Mouse (Mus musculus) thymus, postnatal 0 days (tissue): Measurements from ENCODE around the gene Vwa3b. TPM values are rescaled to one million over a fixed set of nuclear protein-coding genes. Genes with fewer than 3 reads are reported as not detected.
"Not testable (repeated sequence)": the region's sequence is repeated elsewhere in the genome, so short reads cannot be mapped to it uniquely, and the experiment has no call there.

ENCODE experiments used
- DNase-seq: peaks from one replicate; pipeline ENCODE4 v3.0.0-alpha.2; 2015; ENCODE audit warnings: low spot score
- polyA plus RNA-seq: library from polyadenylated mRNA; unstranded; fragments of >200 nt; fragmentation: Nextera tagmentation; extraction: Ambion mirVana; gene quantifications from 2 replicates; pipeline ENCODE4 v1.2.1, GENCODE M21; 2015

The Vwa3b gene
- 0.13 and 0.59 TPM in 2 replicates for polyA plus RNA-seq

DNA sequence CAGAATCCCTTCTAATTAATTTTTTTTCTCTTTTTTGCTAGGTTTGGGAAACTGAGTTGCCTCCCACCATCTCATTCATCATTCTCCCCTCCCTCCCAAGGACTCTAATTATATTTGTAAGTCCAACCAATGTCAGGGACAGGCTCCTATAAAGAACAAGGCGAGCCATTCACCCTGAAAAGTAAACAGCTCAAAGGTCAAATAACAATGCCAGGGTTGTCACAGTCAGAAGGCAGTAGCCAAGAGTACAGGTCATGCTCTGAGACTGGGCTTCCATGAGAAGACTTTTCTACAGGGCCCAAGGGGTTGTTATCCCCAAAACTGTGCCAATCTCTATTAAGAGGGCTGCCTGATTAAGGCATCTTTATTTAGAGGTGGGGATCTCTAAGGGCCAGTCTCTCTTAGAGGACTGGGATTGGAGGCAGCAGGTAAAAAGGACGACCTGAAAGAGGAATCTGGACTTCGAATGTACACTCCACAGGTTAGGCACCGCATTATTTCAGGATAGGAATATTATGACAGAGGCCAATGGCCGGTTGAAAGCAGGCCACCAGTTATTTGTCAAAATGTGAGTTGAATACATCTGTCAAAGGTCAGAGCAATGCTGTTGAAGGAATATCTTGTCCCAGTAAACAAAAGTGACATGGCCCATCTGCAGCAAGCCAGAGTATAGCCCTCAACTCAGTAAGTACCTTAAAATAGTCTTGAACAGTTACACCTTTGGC, at the start of gene Vwa3b:
Vwa3b (plus strand) TSS at position 635 of the 725 bp plus-strand sequence.
- DNase-seq, result no peak

DNA sequence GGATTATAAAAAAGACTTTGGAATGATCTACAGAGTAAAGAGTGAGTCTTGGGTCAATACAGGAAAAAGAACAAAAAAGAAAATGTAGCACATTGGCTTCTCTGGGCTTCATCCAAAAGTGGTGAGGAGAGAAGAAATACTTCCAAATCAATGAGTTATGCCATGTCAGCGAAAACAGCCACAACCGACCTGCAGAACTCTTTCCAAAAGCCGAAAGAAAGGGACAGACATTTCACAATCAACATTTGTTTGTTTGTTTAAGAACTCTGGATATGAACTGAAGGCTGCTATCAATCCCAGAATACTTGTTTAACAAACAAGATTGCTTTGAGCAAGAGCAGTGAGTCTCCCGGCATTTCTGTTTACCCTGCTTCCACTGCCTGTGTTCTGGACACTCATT, 49.6 kb upstream of the Vwa3b start:
- no peak for DNase-seq

DNA sequence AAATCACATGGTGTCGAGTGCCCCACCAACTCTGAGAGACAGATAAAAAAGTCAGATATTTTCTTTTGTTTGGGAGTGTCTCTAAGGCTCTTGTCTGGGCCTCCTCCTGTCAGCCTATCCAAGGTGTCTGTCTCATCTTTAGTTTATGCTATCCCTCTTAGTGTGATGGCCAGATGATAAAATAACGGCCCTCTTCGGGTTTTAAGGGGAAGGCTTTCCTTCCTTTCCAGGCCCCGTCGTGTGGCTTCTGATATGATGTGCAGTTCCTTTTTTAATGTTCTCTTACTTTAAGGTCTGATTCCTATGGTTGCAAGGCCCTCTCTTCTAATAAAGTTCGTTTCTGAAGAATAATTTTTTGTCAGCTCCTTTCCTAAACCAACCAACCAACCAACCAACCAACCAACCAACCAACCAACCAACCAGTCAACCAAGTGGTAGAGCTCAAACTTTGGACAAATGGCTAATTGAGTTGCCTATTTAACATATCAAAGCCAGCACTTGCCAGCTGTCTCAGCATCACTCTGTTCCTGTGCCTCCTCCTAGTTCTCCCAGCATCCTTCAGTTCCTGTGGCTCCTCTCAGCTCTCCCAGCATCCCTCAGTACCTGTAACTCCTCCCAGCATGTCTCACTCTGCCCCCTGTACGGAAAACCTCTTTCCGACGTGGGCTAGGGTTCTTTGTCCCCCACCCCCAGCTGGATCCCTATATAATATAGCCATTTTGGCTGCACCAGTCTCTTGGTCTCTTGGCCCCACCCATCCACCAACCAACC, 44.0 kb upstream of the Vwa3b start:
- no peak for DNase-seq

- no peak for DNase-seq
Measured at GRCm38 (mm10) chr1:36983754-36984153, 42.6 kb upstream of the Vwa3b start.

DNA sequence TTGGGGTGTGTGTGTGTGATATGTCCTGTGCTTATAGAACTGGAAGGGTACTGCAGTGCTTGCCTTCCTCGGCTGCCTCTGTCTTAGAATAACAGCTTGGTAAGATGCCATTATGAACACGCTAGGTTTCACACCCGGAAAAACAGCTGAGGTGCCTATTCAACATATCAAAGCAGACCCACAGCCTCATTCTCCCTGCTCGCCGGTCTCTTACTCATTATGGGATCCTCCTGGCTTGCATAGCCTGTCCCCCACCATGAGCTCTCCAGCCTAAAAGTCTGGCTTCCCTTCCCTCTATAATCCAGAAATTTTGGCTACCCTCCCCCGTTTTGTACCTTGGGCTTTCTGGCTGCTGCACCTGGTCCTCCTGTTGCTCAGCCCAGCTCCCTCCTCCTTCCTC, 42.0 kb upstream of the Vwa3b start:
- DNase-seq, result no peak

- no peak for DNase-seq
Measured at GRCm38 (mm10) chr1:36985896-36986295, 40.5 kb upstream of the Vwa3b start.

- DNase-seq, result no peak
Measured at GRCm38 (mm10) chr1:36986396-36987160, 39.8 kb upstream of the Vwa3b start.

DNA sequence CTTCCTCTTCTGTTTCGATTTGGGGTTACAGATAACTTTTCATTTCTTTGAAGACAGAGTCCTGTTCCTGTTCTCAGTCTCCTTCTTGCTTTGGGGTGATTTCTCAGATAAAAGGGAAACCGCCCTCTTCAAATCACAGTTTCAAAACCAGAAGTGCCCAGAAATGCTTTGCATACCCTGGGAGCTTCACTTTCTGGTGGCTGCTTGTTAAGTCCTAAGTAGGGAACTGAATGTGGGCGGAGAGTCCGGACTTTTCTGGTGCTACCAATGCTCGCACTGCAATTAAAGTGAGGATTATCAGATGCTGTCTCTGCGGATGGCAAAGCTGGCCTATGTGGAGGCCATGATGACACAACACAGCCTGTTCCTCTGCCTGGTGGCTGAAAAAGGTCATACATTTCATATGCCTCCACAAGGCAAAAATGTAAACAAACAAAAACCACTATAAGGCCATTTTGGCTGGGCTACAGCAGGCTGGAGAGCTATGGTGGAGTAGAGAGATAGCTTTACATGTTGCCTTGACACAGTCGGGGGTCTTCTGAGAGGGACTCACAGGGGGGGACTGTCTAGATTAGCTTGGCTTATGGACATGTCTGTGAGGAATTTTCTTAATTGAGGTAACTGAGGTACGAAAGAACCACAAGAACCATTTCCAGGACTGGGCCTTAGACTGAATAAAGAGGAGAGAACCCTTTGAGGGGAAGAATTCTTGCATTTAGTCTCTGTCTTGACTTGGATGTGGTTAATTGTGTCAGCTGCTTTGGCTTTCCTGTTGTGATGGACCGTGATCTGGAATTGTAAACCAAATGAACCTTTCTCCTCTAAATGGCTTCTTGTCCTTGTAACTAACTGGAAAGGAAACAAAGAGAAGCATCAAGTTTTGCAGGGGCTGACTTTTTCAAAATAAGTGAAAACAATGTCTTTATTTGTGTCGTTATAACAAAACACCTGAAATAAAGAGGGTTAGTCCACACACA, 38.9 kb upstream of the Vwa3b start:
- no peak for DNase-seq

DNA sequence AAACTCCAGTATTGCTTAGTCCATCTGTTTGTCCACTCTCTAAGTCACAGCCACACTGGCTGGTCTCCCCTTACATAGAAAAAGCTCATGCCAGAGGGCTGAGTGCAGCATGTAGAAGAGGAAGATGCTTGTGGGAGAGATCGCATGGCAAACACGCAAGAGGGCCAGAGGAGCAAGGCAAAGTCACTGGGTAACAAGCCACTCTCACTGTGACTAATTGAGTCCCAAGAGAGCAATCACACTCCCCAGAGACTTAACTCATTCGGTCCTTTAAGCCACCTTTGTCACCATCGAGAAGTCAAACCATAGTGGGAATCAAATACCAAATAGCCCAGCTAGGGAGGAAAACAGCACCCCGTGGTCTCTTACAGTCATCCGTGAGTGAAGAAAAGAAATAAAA, 38.2 kb upstream of the Vwa3b start:
- DNase-seq, result no peak

DNA sequence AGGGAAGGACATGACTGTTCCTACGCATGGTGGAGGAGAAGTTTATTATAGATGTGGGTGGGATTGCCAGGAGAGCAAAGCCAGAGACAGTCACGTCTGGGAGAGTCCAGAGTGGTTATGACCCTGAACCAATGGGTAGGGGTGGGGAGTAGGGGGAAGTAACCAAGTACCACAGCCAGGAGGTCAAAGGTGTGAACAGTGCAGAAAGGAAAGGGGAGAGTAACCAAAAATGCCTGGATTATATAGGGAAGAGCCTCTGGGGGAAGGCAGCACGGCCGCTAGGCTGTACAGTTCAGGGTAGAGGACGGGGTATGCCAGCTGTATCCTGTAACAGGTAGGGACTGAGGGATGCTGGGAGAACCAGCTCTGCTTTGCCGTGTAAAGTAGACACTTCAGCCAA, 37.8 kb upstream of the Vwa3b start:
- no peak for DNase-seq

DNA sequence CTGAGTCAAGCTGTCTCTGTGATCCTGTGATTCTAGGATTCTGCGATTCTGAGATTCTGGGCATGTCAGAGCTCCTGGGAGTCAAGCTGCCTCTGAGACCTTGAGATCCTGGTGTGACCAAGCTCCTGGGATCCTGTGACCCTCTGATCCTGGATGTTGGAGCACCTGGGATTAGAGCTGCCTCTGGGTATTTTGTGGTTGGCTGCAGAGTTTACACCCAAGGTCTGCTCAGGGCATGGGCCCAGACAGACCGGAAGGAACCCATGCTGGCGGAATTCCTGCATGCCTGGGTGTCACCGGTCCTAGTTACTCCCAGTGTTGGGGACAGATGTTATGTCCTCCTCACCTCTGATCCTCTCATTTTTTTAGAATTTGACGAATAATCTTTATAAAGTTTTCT, 32.1 kb upstream of the Vwa3b start:
- no peak for DNase-seq

DNA sequence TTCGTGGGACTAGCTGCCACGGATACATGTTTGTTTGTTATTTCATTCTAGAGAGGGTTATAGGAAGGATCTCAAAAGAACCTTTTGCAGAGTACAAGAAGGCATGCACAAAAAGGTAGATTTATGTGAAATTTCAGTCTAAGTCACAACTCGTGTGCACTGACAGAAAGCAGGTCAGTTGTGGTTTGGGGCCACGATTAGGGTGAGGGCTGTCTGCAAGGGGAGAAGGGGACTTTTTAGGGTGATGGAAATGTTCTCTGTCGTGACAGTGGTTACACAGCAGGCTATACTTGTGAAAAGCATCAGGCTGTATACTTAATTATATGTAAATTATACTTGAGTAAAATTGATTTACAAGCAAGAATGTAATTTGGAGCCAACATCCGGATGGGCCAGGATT, 30.6 kb upstream of the Vwa3b start:
- DNase-seq, result peak; percentile 33

DNA sequence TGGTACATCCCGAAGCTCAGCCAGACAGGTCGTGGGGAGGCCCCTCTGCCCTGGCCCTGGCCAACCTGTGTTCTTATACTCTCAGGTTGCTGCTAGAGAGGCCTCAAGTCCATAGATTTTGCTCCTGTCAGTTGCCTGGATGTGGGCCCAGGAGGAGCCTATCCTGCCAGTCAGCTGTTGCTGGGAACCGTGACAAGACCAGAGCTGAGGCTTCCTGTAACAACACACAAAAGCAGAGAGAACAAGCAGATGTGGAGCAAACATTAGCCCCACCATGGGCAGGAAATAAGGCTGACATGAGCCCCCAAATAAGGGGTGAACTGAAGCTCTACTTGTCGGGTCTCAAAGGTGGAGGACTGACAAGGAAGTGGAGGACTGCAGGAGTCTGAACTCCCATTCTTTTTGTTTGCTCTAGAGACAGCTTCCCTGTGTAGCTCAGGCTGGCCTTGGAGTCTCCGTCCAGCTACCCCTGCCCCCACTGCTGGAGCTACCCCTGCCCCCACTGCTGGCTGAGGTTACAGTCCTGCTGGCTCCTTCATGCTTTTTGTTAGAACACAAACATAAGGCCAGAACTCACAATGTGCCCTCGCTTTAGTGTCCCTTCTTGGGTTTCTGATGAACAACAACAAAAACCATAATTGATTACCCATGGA, 29.7 kb upstream of the Vwa3b start:
- peak; percentile 63 for DNase-seq

GRCm38 (mm10) chr1:37000307-37000706, 26.1 kb upstream of the Vwa3b start:
- no peak for DNase-seq

- no peak for DNase-seq
Measured at GRCm38 (mm10) chr1:37001636-37002315, 24.6 kb upstream of the Vwa3b start.

GRCm38 (mm10) chr1:37002316-37003008, 23.9 kb upstream of the Vwa3b start:
- no peak for DNase-seq

- DNase-seq, result no peak
Measured at GRCm38 (mm10) chr1:37004533-37004932, 21.9 kb upstream of the Vwa3b start.

DNA sequence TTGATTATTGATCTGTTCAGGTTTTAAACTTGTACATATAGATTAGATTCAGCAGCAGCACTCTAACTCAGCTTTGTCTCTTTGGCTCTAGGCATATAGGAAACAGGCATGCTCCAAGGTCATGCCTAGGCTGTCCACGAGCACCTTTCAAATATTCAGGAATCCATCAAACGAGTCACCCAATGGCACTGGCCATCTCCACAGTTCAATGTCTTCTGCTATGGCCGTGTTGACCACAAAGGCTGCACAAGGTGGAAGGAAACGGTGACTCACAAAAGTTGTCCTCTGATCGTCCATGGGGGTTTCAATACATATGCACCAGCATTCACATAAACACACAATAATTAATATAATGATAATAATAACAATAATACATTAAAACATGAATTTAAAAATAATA, 21.4 kb upstream of the Vwa3b start:
- no peak for DNase-seq

- DNase-seq, result not testable (repeated sequence)
Measured at GRCm38 (mm10) chr1:37006529-37006928, 19.9 kb upstream of the Vwa3b start.
